Mouse (Mus musculus): Measurements from ENCODE around the gene Ralgps2.

Gene Ralgps2

DNA sequence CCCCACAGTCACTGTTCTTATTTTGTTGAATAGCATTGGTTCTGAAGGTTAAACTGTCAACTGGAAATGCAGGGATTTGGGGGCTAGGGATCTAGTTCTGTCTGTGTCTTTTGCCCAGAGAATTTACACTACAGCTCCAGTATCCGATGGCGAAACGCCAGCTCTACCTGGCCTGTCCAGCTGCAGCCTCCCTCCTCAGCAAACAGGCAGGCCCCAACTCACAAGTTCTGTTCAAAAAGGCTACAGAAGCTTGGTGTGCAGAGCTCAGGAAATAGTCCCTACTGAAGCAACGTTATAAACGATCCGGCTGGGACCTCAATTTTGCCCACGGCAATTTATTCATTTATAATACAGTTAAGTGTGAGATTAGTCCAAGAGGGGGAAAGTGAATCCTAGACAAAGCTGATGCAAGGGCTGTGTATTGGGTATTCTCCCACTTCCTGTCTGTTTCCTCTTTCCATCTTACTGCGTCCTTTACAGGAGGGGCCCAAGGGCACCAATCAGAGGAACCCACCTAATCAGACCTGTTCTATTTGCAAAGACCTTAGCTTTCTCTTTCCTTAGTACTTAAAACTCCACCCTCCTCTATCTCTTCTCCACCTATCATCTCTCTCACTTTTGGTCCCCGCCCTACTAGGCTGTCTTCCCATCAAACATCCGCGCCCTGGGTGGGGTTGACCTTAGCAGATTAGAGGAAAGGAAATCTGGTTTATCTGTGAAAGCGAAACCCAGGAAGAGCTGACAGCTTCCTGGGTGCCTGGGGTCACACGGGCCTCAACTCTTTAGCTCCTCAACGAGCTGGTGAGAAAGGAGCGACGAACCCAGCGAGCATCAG is 16.7 kb upstream of the Ralgps2 start:
- DNase-seq (ENCODE audit: low spot score), result no peak

DNA sequence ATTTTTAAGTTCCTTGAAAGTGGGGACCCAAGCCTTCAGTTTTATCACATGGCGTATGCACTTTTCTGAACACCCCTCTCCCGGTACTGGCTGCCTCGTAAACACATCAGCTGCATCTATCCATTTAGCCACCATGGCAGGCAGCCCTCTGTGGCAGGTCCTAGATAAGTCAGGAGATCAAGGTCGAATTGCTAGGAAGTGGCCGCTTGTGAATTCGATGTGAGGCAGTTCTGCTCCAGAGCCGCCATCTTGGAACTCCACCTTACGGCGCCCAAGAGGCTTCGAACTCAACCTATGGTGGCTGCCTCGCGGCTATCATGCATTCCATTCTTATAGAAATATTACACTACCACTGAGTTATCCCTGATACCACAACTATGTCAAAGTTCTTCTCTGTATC is 14.8 kb upstream of the Ralgps2 start:
- no peak for DNase-seq (ENCODE audit: low spot score)

DNA sequence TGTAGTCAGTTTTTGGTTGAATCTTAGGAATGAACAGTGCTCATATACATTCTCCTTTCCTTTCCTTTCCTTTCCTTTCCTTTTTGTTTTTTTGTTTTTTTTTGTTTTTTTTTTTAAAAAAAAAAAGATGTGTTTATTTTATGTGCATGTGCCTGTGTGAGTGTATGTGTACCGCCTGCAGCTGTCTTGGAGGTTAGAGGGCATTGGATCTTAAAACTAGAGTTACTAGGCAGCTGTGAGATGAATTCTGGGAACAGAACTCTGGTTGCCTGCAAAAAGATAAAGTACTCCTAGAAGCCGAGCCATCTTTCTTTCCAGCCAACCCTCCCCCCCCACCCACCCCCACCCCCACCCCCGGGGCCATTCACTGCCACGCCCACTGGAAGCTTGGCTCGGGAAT is 10.9 kb upstream of the Ralgps2 start:
- no peak for DNase-seq (ENCODE audit: low spot score)

DNA sequence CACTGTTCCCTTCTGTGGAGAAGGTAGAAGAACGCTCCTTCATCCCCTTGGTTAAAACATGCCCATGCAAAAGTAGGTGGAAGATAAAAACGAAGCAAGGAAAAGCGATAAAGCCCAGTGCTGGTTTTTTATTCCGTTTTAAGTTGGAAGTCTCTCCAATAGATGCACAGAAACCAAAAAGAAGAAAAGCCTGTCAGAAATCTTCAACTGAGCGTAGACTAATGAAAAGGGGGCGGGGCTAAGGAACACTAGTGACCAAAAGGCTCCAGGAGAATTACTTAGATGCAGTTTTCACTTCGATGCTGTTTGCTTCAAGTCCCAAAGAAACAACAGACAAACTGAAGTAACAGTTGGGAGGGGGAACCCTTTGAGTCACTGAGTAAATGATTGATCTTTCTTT is 1.2 kb upstream of the Ralgps2 start:
- DNase-seq (ENCODE audit: low spot score), result no peak

DNA sequence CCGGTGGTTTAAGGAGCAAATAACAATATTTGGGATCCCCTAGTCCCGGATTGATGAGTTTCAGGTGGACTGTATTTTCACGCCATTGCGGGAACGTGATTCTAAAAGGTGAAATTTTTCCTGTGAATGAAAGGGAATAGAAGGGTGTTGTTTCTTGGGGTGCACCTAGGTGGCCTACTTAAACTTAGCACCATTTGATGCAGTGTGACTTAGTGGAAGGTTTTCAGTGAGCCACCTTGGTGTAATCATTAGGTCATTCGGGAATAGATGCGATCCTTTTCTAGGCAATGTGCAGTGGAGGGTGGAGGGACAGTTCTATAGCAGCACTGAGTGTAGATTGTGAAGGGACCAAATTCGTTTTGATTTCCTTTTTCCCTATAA is 706 bp upstream of the Ralgps2 start:
- DNase-seq (ENCODE audit: low spot score), result no peak

DNA sequence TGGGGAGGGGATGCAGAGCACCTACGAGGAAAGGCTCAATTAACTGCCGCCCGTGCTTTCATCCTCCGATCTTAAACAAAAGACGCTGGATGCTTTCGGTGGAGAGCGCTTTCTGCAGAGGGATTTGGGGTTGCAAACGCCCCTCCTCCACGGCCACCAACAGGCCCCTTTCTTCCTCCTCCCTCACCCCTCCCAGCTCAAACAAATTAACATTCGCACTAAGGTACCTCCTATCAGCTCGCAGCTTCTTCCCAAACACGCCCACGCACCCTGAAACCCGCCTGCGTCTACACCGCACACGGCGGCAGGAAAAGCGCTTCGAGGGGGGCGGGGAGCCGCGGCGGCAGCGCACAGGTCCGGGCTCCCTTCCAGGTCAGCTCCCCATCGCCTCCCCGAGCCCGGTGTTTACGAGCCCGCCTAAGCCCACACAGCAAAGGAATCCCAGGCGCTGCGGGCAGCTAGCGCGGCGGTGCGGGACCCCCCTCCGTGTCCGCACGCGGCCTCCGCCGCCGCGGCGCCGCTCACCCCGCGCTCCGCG is 652 bp downstream of the Ralgps2 start:
- DNase-seq (ENCODE audit: low spot score), result peak; percentile 82

DNA sequence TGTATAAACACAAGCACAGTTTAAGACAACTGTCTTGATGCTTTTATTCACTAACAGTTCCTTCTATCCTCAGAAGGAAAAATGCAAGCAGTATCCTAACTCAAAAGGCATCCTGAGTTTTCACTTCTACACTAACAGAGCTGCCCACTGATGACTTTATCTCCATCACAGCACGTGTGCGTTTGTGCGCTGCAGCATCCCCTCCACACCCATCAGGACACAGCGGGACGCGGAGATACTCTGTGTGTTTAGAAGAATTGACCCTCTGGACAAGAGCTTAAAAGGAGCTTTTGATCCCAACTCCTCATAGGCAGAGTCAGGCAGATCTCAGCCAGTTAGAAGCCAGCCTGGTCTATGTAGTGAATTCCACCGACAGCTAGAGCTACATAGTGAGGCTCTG is 2.0 kb downstream of the Ralgps2 start:
- no peak for DNase-seq (ENCODE audit: low spot score)

DNA sequence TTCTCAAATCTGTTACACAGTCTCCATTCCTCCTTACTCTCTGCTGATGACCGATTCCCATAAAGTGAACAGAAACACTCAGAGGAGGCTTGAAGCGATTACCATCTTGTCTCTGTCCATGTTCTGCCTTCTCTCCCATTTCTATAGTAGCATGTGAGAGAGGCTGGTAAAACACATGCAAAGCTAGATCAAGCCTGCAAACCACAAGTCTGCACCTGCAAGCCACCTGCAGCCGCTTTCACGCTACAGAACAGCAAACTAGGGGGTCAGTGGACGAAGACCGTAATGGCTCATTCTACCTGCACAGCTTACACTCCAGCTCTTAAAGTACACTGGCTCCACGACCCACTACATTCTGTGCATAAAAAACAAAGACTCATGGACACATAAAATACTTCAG is 5.7 kb downstream of the Ralgps2 start:
- DNase-seq (ENCODE audit: low spot score), result no peak

DNA sequence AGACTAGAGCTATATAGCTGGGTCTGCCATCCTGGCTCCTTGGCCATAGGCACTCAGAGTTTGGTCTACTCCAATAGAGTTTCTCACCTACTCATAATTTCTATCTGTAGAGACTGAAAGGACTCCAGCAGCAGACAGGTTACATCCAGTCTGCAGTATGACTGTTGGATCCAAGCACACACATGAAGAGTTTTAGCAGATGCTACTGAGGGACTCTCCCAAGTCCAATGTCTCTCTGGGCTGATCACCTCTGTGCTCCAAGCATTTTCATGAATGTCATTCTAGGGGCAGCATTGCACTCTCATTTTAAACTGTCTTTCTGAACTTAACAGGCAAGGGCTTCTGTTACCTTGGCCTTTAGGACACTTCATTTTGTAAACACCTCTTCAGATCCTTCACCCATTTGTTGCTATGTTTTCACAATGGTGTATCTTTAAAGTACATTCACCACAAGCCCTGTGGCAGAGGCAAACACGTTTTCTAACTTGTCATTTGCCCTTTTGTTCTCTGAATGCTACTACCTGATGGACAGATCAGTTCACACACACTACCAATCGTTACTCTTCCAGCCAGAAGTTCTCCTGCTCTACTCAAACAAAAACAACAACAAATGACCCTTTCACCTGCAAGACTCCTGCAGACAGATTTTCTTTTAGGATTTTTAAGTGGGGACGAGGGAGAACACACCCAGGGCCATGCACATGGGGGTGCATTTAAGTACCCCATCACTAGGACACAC is 7.2 kb downstream of the Ralgps2 start:
- DNase-seq (ENCODE audit: low spot score), result no peak

DNA sequence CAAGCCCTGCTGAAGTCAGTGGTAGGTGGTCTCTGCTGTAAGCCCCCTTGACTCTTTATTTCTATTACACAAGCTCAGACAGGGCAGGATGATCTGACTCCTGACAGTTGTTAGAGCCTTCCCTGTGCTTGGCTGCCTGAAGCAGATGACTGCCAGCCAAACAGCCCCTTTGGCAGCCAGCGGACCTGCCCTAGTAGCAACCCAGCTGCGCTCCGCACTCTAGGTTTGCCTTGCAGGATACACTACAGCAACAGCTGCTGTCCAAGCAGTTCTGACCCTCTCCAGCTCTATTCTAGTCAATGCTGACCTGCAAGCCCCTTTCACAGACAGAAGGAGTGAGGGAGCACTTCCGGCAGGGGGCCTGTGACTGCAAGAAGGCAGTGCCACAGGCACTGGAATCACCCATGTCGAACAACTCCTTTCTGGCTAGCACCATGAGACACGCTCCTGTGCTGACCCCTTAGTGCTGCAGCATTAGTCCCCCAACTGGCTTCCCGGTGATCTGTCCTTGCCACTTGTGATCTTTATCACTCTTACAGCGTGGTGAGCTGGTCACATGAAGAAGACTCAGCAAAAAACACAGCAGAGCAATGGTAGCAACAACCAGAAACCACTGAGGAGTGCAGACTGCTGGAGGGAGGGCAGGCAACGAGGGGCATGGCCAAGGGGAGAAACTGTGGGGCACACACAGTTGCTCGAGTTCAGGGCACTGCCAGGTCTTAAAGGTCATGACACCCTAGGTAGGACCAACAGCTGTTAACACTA is 8.1 kb downstream of the Ralgps2 start:
- DNase-seq (ENCODE audit: low spot score), result no peak

DNA sequence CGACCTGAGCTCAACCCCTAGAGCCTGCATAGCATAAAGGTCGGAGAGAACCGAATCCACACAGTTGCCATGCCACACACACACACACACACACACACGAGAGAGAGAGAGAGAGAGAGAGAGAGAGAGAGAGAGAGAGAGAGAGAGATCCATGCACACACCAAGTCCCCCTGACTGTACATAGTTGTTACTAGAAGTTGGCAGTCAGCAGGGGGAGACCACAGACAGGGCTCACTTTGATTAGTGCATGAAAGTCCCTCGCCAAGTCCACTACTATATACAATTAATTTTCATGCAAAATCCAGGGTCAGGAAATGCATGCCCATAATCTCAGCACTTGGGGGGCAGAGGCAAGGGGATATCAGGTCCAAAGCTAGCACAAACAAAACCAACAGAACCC is 9.2 kb downstream of the Ralgps2 start:
- no peak for DNase-seq (ENCODE audit: low spot score)

DNA sequence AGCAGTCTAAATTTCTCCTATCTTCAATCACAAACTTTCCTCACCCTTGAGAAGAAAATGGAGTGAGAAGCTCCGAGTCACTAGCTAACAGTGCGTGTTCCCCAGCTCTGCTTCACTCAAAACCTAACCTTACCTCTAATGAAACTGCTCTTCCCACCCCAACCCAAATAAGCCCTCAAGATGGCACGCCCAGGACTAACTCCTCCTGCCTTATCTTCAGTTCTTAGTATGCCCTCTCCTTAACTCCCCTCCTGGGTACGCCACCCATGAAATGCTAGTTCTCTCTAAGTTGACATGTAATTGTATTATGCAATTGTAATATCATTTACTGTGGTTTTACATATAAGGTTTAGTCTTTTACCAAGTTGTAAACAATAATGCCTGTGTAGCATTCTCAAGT is 11.2 kb downstream of the Ralgps2 start:
- DNase-seq (ENCODE audit: low spot score), result no peak

DNA sequence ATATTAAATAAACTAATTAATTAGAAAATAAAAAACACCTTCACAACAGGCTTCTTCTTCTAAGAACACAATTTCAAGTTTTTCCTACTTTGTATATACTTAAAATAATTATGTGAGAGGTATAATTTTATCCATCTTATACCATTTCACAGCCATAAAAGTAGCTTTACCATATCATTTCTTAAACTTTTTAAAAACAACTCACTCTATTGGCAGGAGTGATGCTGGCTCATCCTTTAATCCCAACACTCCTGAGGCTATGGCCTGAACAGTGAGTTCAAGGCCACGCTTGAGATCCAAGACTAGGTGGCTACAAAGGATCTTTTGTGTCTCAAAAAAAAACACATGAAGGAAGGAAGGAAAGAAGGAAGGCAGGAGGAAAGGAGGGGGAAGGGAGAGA is 15.9 kb downstream of the Ralgps2 start:
- no peak for DNase-seq (ENCODE audit: low spot score)

DNA sequence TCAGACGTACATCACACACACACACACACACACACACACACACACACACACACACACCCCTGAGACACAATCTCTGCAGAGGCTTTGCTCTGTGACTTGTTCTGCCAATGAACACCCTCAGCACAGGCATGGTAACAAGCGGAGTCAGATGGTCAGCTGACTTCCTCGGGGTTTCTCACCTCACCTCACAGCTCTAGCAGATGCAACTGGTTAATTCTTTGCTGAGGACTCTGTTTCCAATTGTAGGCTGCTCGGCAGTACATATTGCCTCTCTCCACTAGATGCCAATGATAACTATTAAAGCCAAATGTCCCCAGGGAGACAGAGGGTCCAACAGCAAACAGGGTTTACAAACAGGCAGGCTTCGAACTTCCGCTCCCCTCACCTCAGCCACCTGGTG is 16.5 kb downstream of the Ralgps2 start:
- no peak for DNase-seq (ENCODE audit: low spot score)

DNA sequence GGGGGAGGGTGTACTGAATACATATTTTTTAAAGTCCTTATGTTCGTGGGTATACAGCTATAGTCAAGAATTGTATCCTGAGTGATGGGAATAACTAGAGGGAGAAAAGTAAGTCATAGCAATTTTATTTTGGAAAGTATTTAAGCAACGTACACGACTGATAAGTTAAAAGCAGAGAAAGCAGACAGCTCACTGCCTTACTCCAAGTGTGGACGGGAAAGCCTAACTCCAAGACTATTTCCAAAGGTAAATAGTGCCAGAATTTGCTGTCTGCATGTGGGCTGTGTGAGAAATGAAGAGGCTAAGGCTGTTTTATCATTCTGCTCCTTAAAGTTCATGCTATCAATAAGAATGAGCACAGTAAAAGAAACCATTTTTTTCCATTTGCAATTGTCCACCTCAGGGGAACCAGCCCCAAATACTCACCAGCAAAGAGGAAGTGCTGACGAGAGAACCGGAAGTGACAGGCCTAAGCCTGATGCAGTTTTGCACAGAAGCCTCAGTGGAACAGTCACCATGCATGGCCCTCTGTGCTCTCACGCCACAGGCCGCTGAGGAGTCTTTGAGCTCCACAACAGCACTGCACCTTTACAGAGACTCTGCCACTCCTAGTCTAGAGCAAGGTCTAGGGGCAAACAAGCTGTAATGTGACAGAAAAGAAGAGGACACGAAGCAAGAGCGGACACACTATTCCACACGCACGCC is 18.0 kb downstream of the Ralgps2 start:
- DNase-seq (ENCODE audit: low spot score), result no peak

DNA sequence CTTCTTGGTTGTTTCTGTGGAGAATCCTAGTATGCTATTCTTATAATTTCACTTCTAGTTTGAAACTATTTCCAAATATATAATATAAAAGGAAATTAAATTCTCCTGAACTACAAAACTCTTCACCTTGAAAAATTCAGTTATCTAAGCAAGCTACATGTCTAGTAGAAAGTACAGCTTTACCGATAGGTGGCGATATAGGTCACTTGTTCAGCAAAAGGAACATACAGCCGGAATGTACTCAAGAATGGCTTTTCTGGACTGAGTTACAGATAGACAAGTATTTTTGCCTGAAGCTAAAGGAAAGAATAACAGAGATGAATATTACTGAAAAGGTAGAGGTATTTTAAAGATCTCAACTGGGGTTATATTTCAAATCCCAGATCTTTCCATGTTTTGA is 22.0 kb downstream of the Ralgps2 start:
- peak; percentile 61 for DNase-seq (ENCODE audit: low spot score)

DNA sequence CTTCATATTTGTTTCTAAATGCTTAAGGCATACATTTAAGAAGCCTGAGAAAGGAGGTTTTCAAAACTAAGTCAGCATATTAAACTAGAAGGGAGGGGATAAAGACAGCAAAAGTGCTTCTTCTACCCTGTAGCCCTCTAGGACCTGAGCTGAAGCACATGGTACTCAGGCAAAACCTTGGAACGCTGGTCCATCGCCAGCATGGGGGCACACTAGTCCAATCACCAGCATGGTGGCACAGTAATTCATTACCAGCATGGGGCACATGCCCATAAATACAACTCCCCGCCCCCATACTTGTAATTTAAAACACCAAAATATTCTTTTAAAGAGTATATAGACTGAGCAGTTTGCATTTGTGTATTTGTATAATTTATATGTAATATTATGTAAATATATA is 23.1 kb downstream of the Ralgps2 start:
- no peak for DNase-seq (ENCODE audit: low spot score)

DNA sequence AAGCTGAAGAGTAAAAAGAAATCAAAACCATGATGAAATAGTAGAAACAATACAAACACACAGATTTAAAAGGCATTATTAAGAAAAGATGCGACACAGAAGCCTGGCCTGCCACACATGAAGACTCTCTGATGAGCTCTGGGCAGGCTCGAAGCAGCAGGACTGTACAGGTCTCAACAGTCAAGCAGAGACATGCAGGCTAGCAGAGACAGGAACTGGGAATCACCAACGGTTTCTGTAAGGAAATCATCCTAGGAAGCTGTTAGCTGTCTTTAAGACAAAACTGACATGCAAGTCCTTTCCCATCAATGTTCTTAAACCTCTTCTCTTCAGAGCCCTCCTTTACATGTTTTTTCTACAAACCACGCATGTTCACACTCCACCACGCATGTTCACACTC is 24.5 kb downstream of the Ralgps2 start:
- no peak for DNase-seq (ENCODE audit: low spot score)

DNA sequence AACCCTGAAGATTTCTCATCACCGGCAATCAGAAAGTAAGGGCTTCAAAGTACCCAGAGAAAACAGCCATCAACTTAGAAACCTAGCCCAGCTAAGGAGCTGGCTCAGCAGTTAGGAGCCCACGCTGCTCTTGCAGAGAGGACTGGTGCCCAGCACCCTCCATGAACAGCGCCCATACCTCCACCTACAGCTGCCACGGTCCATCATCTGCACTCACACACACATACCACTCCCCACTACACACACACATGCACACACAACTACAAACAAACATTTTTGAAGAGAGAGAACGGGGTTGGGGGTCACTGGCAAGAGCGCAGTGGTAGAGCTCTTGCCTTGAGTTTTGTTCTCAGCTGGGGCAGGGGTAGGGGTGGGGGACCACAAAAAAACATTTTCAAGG is 26.2 kb downstream of the Ralgps2 start:
- DNase-seq (ENCODE audit: low spot score), result no peak

DNA sequence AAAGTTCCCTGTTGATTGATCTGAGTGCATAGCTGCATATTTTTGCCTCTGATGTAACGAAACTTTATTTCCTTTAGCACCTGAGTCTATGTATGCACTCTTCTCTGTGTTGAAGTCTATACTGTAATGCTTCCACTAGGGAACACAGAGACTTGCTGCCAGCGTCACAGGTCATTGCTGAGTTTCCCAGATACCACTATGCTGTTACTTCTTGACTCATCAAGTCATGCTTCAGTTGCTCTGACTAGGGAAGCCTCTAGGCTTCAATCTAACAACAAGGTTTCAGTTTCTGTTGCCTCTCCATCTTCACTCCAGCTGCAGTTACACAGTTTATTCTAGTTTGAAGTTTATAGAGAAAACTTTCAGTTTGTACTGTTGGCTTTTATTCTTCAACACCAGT is 28.5 kb downstream of the Ralgps2 start:
- DNase-seq (ENCODE audit: low spot score), result no peak

DNA sequence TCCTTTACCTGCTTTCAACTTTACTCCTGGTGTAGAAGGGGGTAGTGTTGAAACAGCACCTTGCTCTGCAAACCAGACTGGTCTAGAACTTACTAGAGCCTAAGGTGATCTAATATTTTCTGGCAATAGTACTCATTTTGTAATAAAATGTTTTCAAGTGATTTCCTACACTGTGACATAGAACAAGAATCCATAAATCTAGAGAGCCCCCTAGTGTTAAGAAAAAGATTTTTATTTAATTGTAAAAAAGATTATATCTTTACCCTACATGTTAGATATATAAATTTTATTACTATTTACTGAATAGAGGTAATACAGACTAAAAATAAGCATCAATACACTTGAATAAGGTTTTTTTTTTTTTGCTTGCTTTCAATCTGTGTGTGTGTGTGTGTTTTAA is 29.6 kb downstream of the Ralgps2 start:
- DNase-seq (ENCODE audit: low spot score), result peak; percentile 38

DNA sequence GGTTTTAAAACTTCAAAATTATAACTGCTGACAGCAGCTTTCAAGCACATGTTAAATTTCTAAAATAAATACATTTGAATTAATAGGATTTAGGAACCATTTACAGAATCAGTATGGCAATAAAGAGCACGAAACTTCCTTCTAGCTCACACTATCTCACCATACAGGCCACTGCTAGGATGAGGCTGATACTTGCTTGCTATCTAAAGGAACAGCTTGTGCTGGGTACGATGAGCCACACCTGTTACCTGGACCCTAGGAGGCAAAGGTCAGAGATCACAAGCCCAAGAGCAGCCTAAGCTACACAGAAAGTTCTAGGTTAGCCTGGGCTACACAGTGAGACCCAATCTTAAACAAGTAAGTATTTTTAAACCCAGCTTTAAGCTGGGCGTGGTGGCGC is 30.2 kb downstream of the Ralgps2 start:
- DNase-seq (ENCODE audit: low spot score), result no peak

Data from MN1 (cell line).